Mouse (Mus musculus) A20 (cell line): ENCODE measurements at regions not wholly inside any gene's neighbourhood (a gene's known extent, or its start where the extent isn't known, plus 50 kb on each side); places are given as distances from the start of the nearest gene placed in this dataset.
A peak's percentile ranks its signal among the peaks of the same experiment; 100 is the strongest.

Experiments
- DNase-seq: peaks from one replicate; pipeline ENCODE4 v3.0.0-alpha.2; 2011; ENCODE audit warnings: low read depth, low spot score

- no peak for DNase-seq
These were observed 215.1 kb upstream of the Noct start for GRCm38 (mm10) chr3:51009098-51009497.

GRCm38 (mm10) chr3:51019650-51020346, 204.4 kb upstream of the Noct start:
- no peak for DNase-seq

GRCm38 (mm10) chr3:51024655-51025054, 199.6 kb upstream of the Noct start:
- no peak for DNase-seq

GRCm38 (mm10) chr3:51031821-51032220, 192.4 kb upstream of the Noct start:
- no peak for DNase-seq

GRCm38 (mm10) chr3:51033292-51033691, 191.0 kb upstream of the Noct start:
- no peak for DNase-seq

GRCm38 (mm10) chr3:51036700-51037306, 187.4 kb upstream of the Noct start:
- no peak for DNase-seq

GRCm38 (mm10) chr3:51042223-51042846, 181.9 kb upstream of the Noct start:
- DNase-seq, result no peak

GRCm38 (mm10) chr3:51048739-51049138, 175.5 kb upstream of the Noct start:
- no peak for DNase-seq

- DNase-seq, result peak; percentile 16
These were observed 174.1 kb upstream of the Noct start for GRCm38 (mm10) chr3:51050156-51050555.

- DNase-seq, result no peak
These were observed 169.2 kb upstream of the Noct start for GRCm38 (mm10) chr3:51055004-51055403.

- no peak for DNase-seq
These were observed 160.0 kb upstream of the Noct start for GRCm38 (mm10) chr3:51064201-51064600.

- DNase-seq, result no peak
These were observed 157.9 kb upstream of the Noct start for GRCm38 (mm10) chr3:51066373-51066772.

GRCm38 (mm10) chr3:51072417-51072816, 151.8 kb upstream of the Noct start:
- DNase-seq, result no peak

GRCm38 (mm10) chr3:51073003-51073679, 151.1 kb upstream of the Noct start:
- DNase-seq, result peak; percentile 45

GRCm38 (mm10) chr3:51073743-51074319, 150.4 kb upstream of the Noct start:
- no peak for DNase-seq

GRCm38 (mm10) chr3:51075219-51075920, 148.9 kb upstream of the Noct start:
- DNase-seq, result no peak

- no peak for DNase-seq
These were observed 145.8 kb upstream of the Noct start for GRCm38 (mm10) chr3:51078459-51078858.

- DNase-seq, result no peak
These were observed 143.8 kb upstream of the Noct start for GRCm38 (mm10) chr3:51080415-51080814.

GRCm38 (mm10) chr3:51080855-51081254, 143.4 kb upstream of the Noct start:
- DNase-seq, result no peak

- no peak for DNase-seq
These were observed 141.2 kb upstream of the Noct start for GRCm38 (mm10) chr3:51082831-51083575.

GRCm38 (mm10) chr3:51083583-51083982, 140.7 kb upstream of the Noct start:
- DNase-seq, result no peak
